Mouse (Mus musculus): ENCODE measurements at regions not wholly inside any gene's neighbourhood (a gene's known extent, or its start where the extent isn't known, plus 50 kb on each side); places are given as distances from the start of the nearest gene placed in this dataset.
A peak's percentile ranks its signal among the peaks of the same experiment; 100 is the strongest.

DNA sequence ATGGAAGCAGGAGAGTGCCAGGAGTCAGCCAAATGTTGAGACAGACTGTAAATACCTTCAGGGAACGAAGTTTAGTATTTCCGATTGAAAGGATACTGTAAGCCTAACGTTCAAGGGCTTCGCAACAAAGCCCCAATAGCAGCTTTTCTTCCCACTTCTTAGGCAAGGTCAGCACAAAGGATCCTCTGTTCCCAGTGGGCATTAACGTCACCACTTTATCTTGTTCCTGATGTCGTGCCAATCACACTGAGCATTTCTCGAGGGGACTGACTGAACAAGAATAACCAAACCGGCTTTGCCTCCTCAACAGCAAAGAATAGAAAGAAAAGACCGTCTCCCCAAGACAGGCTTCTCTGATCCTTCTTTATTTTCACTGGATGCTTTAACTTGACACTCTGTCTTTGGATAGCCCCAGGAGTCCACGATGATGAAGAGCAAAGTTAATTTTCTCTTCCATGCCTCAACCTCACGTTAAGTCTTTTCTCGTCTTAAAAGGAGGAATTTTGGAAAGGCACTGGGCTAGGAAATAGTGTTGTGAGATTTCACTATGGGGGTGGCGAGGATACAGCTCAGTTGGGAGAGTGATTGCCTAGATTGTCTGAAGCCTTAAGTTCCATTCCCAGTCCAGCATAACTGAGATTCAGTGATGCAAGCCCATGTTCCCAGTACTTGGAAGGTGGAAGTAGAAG is 57.5 kb upstream of the Cxcr4 start:
- no peak overlapping the region for H3K4me2 ChIP-seq
- peaks cover 11% of the 10 kb centered on the region; the same call in 1 of the 2 replicates for H3K4me1 ChIP-seq (replicated peaks)
- peak; percentile 66 for ATAC-seq (ENCODE audit: low read depth)
- H3K36me3 ChIP-seq: no peaks in the 10 kb centered on the region
- 30% methylated on average over 13 of the region's 13 CpGs for WGBS
- H3K9me3 ChIP-seq: no peaks in the 10 kb centered on the region
- H3K4me3 ChIP-seq: no peak overlapping the region
- no peaks in the 10 kb centered on the region for H3K27me3 ChIP-seq
- H3K9ac ChIP-seq: no peak overlapping the region
- no peak overlapping the region for H3K27ac ChIP-seq (replicated peaks)

DNA sequence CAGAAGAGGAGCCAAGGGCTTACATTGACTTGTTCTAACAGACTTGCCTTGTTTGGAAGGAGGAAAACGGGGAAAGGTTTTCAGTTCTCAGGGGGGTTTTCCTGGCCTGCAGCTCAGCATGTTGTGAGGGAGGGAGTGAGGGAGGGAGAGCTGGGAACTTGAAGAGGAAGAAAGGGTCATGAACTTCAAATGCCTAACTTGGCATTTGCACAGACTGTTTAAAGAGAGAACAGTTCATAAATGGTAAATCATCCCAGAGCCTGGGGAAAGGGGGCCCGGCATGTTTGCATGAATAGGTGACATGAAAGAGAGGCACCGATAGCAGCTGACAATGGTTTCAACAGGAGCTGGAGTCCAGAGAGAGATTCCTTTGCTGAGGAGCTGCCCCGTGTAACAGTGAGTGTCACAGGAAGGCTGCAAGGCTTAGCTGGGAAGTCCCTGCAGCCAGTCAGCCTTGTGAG is 51.3 kb upstream of the Cxcr4 start:
- no peak overlapping the region for H3K4me3 ChIP-seq
- 1% methylated on average over 4 of the region's 4 CpGs for WGBS
- peaks cover 20% of the 10 kb centered on the region for H3K4me1 ChIP-seq (replicated peaks)
- no peaks in the 10 kb centered on the region for H3K27me3 ChIP-seq
- no peak overlapping the region for H3K27ac ChIP-seq (replicated peaks)
- ATAC-seq (ENCODE audit: low read depth): 0 out of 2 replicates have a peak, but pooled peaks have one; percentile 33
- H3K4me2 ChIP-seq: no peak overlapping the region
- H3K9me3 ChIP-seq: no peaks in the 10 kb centered on the region
- H3K9ac ChIP-seq: 0 out of 2 replicates have a peak overlapping the region, but pooled peaks have one; percentile 23
- no peaks in the 10 kb centered on the region for H3K36me3 ChIP-seq

DNA sequence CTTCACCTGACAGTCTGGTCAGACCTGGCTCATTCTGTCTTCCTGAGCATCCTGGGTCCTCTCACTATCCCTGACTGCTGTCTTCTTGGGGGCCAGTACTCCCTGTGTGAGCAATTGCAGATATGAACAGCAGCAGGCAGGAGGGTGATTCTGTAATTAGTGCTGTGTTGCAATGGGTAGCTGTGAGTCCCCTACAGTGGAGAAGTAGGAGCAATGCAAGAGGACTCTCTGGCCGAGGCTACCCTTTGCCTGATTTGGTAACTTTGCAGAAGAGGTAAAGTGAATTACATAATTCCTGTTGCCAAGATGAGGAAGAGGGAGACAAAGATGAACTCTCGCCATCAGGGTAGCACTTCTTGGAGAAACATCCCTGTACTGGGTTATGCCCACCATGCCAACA is 50.1 kb upstream of the Cxcr4 start:
- WGBS: 87% methylated on average over 2 of the region's 2 CpGs
- no peak overlapping the region for H3K27ac ChIP-seq (replicated peaks)
- no peak overlapping the region for H3K4me3 ChIP-seq
- peaks cover 20% of the 10 kb centered on the region for H3K4me1 ChIP-seq (replicated peaks)
- no peaks in the 10 kb centered on the region for H3K9me3 ChIP-seq
- no peak overlapping the region for H3K9ac ChIP-seq
- H3K36me3 ChIP-seq: no peaks in the 10 kb centered on the region
- no peaks in the 10 kb centered on the region for H3K27me3 ChIP-seq
- no peak for ATAC-seq (ENCODE audit: low read depth)
- no peak overlapping the region for H3K4me2 ChIP-seq

Measured in neural tube, embryonic 13.5 days (tissue).